Mouse (Mus musculus): ENCODE results near the gene Magi1.

GRCm38 (mm10) chr6:94257831-94258173 is 25.9 kb downstream of the Magi1 start:
- no peak for TF ChIP-seq CTCF (IDR thresholded peaks at IDR 0.05 in 2 of 3, conservative IDR thresholded peaks at IDR 0.05 in 1 of 3; ENCODE audit: control insufficient read depth in 1 of 3, insufficient read depth in 1 of 3, low read depth in 2 of 3, low read length in 3 of 3, poor library complexity in 1 of 3, severe bottlenecking in 1 of 3)
- no peak for TF ChIP-seq POLR2A (IDR thresholded peaks at IDR 0.05; ENCODE audit: control insufficient read depth in 1 of 2, insufficient read depth in 1 of 2, low read depth in 1 of 2, low read length in 2 of 2, poor library complexity in 1 of 2)
- no peak for TF ChIP-seq EP300 (IDR thresholded peaks at IDR 0.05; ENCODE audit: low read depth in 1 of 2, low read length in 2 of 2)
- TF ChIP-seq CHD2 (IDR thresholded peaks at IDR 0.05; ENCODE audit: low read length): no peak

All from MEL (cell line).